Mouse (Mus musculus) kidney, postnatal 14 days (tissue): ENCODE data around the gene Olfr1245.
"Not testable (repeated sequence)": the region's sequence is repeated elsewhere in the genome, so short reads cannot be mapped to it uniquely, and the experiment has no call there.

ENCODE experiments used
- DNase-seq: peaks from one replicate; pipeline ENCODE4 v3.0.0; 2022; ENCODE audit warnings: mixed read lengths

The Olfr1245 gene

DNA sequence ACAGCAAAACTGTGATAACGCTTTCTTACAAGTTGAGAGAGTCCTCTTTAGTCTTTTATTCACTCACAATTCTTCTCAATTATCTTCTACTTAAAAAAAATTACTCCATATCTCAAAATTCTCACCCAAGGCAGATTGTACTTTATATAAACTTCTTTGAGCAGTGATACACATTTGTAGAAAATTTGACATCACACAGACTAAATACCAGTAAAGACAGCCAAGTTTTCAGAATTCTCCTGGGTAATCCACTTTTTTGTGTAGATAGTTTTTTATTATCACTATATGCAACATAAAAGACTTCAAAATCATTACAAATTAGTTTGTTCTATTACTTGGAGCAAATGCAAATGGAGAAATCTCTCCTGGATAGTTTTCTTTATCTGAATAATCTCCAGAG lies at the start of gene Olfr1245:
Olfr1245 (minus strand) TSS at position 101 of the 400 bp plus-strand sequence.
- no peak for DNase-seq

GRCm38 (mm10) chr2:89618145-89618544 lies 39.9 kb upstream of the Olfr1245 start, which contains the start of gene Olfr1248:
Gene Olfr1248, minus strand, starts transcription at chr2:89618245.
- not testable (repeated sequence) for DNase-seq

DNA sequence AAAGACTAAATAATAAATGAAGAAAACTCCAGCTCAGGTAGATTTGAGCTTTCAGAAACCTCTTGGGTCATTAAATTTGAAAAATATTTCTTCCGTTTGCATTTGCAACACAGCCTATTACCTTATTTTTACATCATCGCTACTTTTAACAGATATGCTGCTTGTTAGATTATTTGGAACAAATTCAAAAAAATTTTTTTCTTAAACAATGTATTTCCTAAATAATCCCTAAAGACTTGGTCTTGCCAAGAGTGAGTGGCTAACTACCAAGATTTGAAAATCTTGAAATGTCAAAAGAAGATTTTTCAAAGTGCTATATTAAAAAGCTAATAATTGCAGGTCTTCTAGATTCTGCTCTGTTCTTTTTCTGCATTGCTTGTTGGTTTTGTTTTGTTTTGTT lies 35.8 kb upstream of the Olfr1245 start, which contains the start of gene Olfr1247:
Olfr1247 (minus strand) TSS at position 101 of the 400 bp plus-strand sequence.
- DNase-seq: no peak

- no peak for DNase-seq
Measured at GRCm38 (mm10) chr2:89593057-89593456, 14.8 kb upstream of the Olfr1245 start, which contains the start of gene Olfr1246. Gene Olfr1246, minus strand, starts transcription at chr2:89593157.

- DNase-seq: not testable (repeated sequence)
Measured at GRCm38 (mm10) chr2:89562706-89563105, 15.5 kb downstream of the Olfr1245 start.

DNA sequence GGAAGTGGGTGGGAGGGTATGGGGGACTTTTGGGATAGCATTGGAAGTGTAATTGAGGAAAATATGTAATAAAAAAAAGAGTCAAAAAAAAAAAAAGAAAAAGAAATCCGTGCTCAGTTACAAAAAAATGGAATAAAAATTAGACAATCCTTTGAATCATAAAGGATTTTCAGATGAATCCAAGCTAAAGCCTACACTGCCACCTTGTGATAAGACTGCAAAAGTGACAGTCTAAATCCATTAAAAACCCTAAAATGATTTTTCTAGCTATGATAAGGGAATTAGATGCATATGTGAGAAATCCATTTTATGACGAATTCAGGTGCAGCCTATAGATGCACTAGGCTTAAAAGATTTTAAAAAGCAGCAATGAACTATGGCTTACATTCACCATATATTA lies 33.7 kb downstream of the Olfr1245 start:
- no peak for DNase-seq

- no peak for DNase-seq
Measured at GRCm38 (mm10) chr2:89539923-89540322, 38.3 kb downstream of the Olfr1245 start.

DNA sequence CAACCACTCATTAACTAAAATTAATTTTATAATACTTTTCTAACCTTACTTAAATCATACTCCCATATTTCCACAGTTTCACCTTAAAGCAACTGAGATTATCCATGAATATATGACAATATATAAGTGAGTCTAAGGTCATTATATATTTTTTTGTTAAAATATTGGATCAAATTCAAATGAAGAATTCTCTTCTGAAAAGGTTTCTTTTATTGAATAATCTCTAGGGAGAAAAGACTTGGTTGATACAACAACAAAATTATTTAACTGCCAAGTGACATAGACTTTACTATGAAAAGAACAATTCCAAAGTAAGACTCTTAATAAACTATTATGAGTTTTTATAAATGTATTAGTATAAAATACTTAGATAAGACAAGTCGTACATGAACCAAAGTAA lies 46.9 kb downstream of the Olfr1245 start, which contains the start of gene Olfr1243:
Olfr1243 (minus strand) TSS at position 101 of the 400 bp plus-strand sequence.
- DNase-seq: no peak
